Mouse (Mus musculus): Measurements from ENCODE around the gene Aup1.

Aup1 gene

GRCm38 (mm10) chr6:83104158-83104557 is 49.8 kb downstream of the Aup1 start:
- no peak for DNase-seq (ENCODE audit: extremely low spot score)
